Mouse (Mus musculus) hindlimb bud, embryonic 11.5 days (tissue): ENCODE data around the gene Hist1h2bh.
"Not testable (repeated sequence)": the region's sequence is repeated elsewhere in the genome, so short reads cannot be mapped to it uniquely, and the experiment has no call there.

Experiments
- DNase-seq: peaks from one replicate; pipeline ENCODE4 v3.0.0-alpha.2; 2012; ENCODE audit warnings: low read depth, low spot score; ENCODE audit errors: extremely low spot score

Gene Hist1h2bh

DNA sequence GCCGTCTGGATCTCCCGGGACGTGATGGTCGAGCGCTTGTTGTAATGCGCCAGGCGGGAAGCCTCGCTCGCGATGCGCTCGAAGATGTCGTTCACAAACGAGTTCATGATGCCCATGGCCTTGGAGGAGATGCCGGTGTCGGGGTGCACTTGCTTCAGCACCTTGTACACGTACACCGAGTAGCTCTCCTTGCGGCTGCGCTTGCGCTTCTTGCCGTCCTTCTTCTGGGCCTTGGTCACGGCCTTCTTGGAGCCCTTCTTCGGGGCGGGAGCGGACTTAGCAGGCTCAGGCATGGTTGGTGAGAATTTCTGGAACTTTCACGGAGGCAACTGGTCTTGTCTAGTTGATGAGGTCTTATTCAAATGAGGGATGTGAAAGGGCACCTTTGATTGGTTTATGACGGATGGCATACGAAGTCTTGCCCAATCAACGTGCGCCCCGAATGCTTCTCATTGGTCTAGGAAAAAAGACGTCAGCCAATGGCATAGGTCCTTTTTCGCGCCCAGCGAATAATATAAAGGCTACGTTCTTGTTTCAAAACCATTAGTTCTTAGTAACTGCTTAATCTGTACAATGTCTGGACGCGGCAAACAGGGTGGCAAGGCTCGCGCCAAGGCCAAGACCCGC, 30.8 kb upstream of the Hist1h2bh start, which contains the start of the genes Hist1h2bf and Hist1h2ad:
TSS of gene Hist1h2bf (minus strand) at position 299 of the 627 bp plus-strand sequence.
TSS of gene Hist1h2ad (plus strand) at position 484 of the 627 bp plus-strand sequence.
- peak; percentile 98 for DNase-seq

DNA sequence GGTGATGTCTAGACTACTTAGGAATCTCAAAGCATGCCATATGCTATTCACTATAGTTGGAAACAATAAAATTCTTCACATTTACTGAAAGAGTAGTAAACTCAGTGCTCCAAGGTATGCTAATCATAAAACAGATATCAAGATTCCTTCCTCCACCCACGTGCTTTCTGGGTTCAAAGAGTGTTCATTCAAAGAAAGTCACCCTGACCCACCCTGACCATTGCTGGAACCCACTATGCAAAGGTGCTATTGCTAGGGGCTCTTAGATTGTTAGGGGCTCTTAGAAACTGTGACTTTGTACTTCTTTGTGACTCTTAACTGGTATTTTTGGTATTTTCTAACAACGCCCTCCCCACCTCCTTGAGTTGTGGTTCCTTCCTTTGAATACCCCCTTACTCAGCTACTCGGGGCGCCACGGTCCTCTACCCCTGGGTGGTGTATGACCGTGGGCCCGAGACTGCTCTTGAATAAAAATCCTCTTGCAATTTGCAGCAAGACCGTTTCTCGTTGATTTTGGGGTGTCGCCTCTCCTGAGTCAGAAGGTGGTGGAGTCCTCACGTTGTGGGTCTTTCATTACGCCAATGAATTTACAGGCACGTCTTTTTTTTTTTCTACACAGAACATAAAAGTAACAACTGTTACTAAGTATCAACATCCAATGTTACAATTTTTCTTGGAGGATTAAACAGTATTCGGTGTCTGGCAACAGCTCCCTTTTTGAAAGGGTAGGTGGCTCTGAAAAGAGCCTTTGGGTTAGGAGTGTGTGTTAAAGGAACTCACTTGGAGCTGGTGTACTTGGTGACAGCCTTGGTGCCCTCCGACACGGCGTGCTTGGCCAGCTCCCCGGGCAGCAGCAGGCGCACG, 30.1 kb upstream of the Hist1h2bh start:
- DNase-seq = not testable (repeated sequence)

DNA sequence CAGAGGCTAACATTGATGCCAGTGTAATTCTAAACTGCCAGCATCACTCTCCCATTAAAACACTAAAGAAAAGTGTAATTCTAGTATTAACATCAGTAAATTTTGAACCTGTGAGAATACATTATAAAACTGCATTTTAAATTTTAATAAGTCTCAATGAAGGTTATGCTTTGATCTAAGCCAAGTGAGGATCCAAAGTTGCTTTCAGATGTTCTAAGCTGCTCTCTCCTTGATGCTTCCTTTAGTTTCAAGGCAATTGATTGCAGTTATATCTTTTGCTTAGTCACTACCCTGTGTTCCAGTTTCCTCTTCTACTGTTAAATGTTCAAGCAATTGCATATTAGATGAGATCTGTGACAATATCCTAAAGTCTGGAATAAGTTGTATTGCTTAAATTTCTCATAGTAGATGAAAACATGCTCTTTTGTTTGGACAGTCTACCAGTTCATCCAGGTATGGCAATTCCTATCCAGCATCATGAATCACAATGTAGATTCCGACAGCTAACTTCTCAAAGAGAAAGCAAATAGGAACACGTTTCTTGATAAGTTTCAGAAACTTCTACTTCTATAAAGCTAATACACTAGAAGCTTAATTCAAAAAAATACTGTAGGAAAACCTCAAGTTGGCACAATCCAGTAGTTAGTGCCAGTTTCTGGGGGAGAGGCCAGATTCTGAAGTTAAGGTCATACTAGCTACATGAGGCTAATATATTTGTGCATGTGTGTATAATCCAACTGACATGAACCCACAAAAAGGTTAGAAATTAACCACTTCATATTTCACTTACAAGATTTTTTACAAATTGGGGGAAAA, 29.2 kb upstream of the Hist1h2bh start:
- DNase-seq = no peak

DNA sequence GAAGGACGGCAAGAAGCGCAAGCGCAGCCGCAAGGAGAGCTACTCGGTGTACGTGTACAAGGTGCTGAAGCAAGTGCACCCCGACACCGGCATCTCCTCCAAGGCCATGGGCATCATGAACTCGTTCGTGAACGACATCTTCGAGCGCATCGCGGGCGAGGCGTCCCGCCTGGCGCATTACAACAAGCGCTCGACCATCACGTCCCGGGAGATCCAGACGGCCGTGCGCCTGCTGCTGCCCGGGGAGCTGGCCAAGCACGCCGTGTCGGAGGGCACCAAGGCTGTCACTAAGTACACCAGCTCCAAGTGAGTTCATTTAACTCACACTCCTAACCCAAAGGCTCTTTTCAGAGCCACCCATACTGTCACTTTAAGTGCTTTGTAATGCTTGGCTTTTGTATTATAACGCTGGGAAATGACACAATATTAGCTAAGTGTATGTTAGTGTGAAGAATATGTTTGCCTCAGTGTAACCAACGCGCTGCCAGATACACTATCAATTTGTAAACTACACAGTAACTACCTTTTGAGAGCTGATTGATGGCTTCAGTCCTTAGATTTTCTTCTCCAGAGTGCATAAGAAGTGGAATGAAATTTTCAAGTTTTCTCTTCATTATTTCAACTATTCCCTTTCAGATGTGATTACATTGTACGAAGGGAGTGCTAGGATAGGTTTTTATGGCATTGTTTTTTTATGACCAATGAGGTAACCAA, 28.5 kb upstream of the Hist1h2bh start:
- not testable (repeated sequence) for DNase-seq

DNA sequence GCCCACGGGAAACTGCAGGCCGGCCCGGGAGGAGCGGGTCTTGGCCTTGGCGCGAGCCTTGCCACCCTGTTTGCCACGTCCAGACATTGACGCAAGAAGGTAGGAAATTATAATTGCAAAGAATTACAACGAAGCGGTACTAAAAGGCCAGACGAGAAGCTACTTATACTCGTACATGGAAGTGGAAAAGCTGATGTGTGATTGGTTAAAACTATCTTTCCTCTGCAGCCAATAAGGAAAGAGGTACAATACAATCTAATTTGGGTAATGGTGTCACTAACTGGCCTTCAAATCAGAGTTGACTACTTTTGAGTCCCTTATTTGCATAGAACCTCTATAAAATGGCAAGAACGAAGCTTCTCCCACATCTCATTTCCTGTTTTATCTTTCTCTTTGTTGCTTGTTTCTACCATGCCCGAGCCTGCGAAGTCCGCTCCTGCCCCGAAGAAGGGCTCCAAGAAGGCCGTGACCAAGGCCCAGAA, 27.9 kb upstream of the Hist1h2bh start, which contains the start of the genes Hist1h2ae and Hist1h2bg:
TSS of gene Hist1h2ae (minus strand) at position 199 of the 482 bp plus-strand sequence.
TSS of gene Hist1h2bg (plus strand) at position 375 of the 482 bp plus-strand sequence.
- DNase-seq = no peak

DNA sequence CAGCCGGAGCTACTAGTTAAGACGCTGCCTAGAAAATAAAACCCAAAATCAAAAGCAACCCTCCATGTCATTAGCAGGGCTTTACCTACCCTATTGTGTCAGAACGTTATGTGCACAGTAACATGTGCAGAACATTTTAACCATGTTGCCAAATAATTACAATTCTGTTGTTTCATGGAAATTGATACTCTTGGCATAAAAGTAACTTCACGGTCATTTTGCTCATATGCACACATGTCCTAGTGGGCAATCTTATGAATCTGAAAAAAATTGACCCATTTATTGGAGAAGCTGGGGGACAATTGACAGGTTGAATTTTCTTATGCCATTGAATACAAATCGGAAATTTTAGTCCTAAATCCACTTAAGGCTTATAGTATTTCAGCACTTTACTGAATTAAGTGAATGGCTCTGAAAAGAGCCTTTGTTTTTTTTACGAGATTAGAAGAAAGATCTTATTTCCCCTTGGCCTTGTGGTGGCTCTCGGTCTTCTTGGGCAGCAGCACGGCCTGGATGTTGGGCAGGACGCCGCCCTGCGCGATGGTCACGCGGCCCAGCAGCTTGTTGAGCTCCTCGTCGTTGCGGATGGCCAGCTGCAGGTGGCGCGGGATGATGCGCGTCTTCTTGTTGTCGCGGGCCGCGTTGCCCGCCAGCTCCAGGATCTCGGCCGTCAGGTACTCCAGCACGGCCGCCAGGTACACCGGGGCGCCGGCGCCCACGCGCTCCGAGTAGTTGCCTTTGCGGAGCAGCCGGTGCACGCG, 27.2 kb upstream of the Hist1h2bh start:
- DNase-seq = not testable (repeated sequence)

DNA sequence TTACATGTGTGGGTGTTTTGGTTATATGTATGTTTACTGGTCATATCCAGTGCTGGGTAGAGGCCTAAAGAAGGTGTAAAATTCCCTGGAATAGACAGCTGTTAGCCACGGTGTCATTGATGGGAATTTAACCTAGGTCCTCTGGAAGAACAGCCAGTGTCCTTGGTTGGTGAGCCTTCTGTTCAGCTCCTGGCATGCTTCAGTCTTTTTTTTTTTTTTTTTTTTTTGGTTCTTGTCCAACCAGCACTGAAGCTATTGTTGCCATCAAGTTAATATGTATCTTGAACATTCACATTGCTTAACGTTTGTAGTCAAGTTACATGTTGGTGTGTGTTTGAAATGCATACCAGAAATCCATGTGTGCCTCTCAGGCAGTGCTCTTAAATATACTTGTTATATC, 21.3 kb upstream of the Hist1h2bh start:
- no peak for DNase-seq

DNA sequence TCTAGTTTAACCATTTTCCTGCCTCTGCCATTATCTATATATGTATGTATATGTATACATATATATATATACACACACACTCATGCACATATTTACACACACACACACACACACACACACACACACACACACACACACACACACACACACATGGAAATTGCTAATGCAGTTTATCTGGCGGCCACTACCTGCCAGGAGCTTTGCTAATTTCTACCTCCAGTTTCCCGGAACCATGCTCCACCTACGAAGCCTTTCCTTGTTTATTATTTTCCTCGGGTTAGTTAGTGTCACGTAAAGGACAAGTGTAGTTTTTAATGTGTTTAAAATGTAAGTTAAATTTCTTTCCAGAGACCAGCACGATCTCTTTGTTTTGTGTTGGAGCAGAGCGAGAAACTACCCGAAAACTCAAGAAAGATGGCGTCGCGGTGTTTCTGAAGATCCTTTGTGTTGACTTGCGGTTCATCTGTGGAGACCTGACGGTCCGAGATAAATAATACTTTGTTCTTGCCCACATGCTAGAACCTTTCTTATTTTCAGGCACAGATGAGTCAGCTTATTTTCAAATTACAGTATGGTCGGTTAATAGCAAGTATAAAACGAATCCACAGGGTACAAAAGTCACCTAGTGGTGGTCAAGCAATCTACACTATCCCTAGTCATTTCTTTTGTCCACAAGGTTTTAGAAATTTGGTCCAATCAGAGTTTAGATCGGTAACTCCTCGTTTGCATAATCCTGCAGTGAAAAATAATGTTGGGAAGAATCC, 19.7 kb upstream of the Hist1h2bh start:
- DNase-seq = no peak

DNA sequence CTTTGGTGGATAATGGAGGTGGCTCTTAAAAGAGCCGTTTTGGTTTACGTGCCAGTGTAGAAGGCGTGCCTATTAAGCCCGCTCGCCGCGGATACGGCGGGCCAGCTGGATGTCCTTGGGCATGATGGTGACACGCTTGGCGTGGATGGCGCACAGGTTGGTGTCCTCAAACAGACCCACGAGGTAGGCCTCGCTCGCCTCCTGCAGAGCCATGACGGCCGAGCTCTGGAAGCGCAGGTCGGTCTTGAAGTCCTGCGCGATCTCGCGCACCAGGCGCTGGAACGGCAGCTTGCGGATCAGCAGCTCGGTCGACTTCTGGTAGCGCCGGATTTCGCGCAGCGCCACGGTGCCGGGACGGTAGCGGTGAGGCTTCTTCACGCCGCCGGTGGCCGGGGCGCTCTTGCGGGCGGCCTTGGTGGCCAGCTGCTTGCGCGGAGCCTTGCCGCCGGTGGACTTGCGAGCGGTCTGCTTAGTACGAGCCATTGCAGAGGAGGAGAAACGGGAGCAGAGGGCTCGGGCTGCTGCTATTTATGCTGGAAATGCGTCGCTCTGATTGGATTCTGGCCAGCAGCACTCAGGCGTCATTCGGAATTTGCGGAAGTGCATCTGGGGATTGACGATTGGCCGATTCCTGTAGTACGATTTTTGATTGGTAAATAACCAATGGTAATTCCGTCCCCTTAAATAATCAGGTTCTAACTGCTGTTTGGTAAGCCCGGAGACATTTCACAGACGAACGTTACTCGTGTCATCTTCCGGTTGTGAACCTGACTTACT, 18.9 kb upstream of the Hist1h2bh start, which contains the start of gene Hist1h3e:
TSS of gene Hist1h3e (minus strand) at position 487 of the 777 bp plus-strand sequence.
- peak; percentile 98 for DNase-seq

DNA sequence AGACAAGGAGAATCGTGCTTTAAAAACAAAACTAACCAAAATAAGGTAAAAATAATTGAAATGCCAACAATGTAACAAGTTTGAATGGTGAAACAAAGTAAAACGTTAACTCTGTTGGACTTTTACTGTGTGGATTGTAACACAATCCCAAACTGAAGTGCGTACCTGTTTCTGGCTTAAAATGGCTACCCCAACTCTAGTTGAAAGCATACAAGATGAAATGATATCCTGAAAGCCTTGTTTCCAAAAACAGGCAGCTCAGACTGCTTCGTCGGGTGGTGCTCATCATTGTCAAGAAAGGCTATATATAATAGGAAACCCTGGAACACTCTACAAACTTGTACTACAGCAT, 18.3 kb upstream of the Hist1h2bh start:
- not testable (repeated sequence) for DNase-seq

DNA sequence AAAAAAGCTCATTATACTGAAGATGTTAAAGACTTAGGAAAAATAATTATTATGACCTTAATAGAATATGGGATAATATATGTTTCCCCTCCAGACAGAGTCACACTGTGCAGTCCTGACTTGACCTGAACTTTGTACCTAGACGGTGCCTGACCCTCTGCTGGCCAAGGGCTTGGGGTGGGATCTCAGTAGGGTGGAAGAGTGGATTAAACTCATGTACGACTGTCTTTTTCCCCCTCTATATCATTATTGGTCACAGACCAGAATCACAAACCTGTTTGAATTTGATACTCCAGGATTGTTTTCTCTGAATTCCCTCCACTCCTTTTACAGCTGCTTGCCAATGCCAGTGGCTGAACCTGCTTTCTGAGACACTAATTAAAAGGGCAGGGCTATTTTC, 17.5 kb upstream of the Hist1h2bh start:
- not testable (repeated sequence) for DNase-seq

DNA sequence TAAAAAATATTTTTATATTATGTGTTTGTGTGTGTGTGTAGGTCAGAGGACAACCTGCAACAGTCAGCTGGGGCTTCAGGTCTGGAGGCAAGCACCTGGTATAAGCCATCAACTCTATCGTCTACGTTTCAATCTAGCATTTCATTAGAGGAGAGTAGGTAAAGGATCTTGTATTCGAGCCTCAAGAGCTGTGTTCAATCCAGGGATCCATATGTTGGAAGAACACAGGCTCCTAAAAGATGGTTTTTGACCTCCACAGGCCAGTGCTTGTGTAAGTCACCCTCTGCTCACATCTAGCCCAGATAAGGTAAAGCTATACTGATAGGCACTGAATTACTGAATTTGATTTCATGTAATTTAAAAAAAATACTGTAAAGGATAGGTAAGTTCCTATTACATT, 13.7 kb upstream of the Hist1h2bh start:
- no peak for DNase-seq

DNA sequence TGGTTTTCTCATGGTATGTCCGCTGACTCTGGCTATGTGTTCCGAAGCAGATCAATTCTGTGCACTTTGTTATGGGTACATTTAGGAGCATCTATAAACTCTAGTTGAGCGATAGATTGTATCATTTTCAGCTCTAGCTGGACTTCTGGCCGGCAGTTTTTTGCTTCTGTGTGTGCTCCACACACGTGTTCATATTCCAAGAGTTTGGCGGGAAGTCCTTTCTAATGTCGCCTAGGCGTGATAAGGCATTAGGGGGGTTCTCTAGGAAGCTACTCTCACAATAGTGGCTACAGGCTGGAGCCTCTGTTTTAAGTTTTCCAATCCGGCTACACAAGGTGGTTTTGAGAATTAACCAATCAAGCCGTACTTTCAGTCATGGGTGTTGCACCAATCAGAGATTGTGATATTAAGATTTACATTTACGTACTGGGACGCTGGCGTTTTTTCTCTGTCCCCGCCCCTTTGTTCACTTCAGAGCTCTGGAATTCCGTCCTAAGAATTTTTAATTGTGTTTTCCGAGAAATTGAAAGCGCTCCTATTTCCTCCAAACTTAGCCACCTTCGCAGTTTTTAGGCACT, 12.7 kb upstream of the Hist1h2bh start:
- no peak for DNase-seq

DNA sequence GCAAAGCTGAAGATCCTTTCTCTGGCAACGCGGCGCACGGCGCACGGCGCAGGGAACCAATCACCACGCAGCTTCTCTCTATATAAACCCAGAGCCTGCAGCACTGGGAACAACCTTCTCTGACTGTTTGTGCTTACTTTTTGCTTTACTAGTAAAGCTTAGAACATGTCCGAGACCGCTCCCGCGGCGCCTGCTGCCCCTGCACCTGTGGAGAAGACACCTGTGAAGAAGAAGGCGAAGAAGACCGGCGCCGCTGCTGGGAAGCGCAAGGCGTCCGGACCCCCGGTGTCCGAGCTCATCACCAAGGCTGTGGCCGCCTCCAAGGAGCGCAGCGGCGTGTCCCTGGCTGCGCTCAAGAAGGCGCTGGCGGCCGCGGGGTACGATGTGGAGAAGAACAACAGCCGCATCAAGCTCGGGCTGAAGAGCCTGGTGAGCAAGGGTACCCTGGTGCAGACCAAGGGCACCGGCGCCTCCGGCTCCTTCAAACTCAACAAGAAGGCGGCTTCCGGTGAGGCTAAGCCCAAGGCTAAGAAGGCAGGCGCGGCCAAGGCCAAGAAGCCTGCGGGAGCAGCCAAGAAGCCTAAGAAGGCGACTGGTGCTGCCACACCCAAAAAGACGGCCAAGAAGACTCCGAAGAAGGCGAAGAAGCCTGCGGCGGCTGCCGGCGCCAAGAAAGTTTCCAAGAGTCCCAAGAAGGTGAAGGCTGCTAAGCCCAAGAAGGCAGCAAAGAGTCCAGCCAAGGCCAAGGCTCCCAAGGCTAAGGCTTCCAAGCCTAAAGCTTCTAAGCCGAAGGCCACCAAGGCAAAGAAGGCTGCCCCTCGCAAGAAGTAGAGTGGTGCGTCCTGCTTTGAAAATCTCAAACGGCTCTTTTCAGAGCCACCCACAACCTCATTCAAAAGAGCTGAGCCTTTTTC, 12.0 kb upstream of the Hist1h2bh start:
- DNase-seq = no peak

DNA sequence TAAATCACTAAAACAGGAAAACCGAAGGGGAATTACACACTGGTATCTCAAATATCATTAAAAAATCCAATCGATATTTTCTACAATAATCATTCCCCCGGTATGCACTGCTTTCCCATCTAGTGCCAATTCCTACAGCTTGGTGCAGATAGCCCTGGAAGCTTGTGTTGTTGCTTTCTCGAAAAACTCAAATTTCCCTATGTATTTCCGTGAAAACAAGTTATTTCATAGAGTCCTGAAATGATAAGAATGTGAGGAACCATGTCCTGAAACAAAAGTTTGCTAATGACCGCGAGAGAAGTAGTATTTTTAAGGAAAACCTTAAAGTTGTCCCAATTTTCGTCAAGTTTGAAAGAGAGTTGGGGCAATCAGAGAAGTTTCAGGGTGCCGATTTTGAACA, 11.2 kb upstream of the Hist1h2bh start:
- DNase-seq = no peak

DNA sequence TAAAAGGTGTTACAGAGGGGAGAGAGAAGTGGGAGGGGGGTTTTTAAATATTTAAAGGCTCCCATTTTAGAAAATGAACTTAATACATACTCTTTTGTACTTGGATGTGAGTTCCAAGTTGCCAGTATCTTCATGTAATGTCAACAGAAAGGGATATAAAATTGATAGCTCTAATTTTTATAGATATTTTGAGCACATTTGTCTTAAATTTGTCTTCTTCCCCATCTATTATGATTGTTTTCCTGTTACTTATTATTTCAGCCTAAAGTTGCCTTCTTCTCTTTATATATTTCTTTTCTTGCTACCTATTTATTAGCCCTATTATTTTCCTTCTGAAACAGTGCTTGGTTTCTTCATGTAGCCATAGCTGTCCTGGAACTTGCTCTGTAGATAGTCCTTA, 9.8 kb upstream of the Hist1h2bh start, which contains the start of gene Hist1h1d:
TSS of gene Hist1h1d (plus strand) at position 301 of the 400 bp plus-strand sequence.
- DNase-seq = no peak
